Mouse (Mus musculus): Measurements from ENCODE around the gene Bmi1.

GRCm38 (mm10) chr2:18676936-18677491, at the start of gene Bmi1:
- TF ChIP-seq CTCF (IDR thresholded peaks at IDR 0.05; ENCODE audit: insufficient read depth, low read depth, low read length) (no peak), POLR2A (IDR thresholded peaks at IDR 0.05; ENCODE audit: insufficient read depth, low read depth, low read length) (0 out of 2 replicates have a peak, but pooled peaks have one; percentile 48)

Measured in olfactory bulb, adult 2 months (tissue).